Mouse (Mus musculus) kidney, adult 2 months (tissue): ENCODE data around the gene Ttc9b. TPM values are rescaled to one million over a fixed set of nuclear protein-coding genes. Genes with fewer than 3 reads are reported as not detected.

Experiments
- DNase-seq: peaks from one replicate; pipeline ENCODE4 v3.0.0; 2021
- H3K27ac ChIP-seq: fragments of 200-500 bp; 2 replicates; pipeline ENCODE4 v1.5.1; 2012; ENCODE audit warnings: low read depth, low read length, control low read depth, inconsistent platforms; ENCODE audit not compliant: insufficient read depth
- H3K27me3 ChIP-seq: fragments of 200-500 bp; replicated peaks from 2 replicates; pipeline ENCODE4 v1.6.1; 2012; ENCODE audit warnings: mild to moderate bottlenecking, moderate library complexity, low read length, inconsistent platforms; ENCODE audit not compliant: control insufficient read depth, insufficient read depth
- H3K36me3 ChIP-seq: fragments of 200-500 bp; 2 replicates; pipeline ENCODE4 v1.6.1; 2012; ENCODE audit warnings: mild to moderate bottlenecking, moderate library complexity, low read length, inconsistent platforms; ENCODE audit not compliant: control insufficient read depth, insufficient read depth
- H3K4me1 ChIP-seq: fragments of 200-500 bp; 2 replicates; pipeline ENCODE4 v1.6.1; 2011; ENCODE audit warnings: low read length; ENCODE audit not compliant: control insufficient read depth, insufficient read depth
- H3K4me3 ChIP-seq: fragments of 200-500 bp; 2 replicates; pipeline ENCODE4 v1.5.1; 2011; ENCODE audit warnings: mild to moderate bottlenecking, low read depth, low read length, control low read depth; ENCODE audit not compliant: insufficient read depth
- CTCF ChIP-seq: fragments of 200-500 bp; conservative IDR thresholded peaks from 2 replicates; pipeline ENCODE4 v1.5.1; 2011; ENCODE audit warnings: low read depth, mild to moderate bottlenecking, control low read depth, low read length, moderate library complexity, mixed read lengths; ENCODE audit not compliant: insufficient read depth, insufficient read length
- POLR2A ChIP-seq: fragments of 200-500 bp; IDR thresholded peaks from one replicate; pipeline ENCODE4 v1.6.1; 2011; ENCODE audit warnings: low read depth, low read length, control low read depth
- WGBS: fragments of 180-500 bp; shearing (Covaris S2); methylation state at CpG from one replicate; pipeline ENCODE4 v1.1.7; 2018; 5-methylcytosine and 5-hydroxymethylcytosine counted together
- polyA plus RNA-seq: library from polyadenylated mRNA; depleted of rRNA; stranded (reverse); fragments of >200 nt; gene quantifications from 2 replicates; pipeline ENCODE4 v1.2.3, GENCODE M21; 2012

The Ttc9b gene
- polyA plus RNA-seq, 1 experiment: not detected

- 87% methylated on average over 7 of the region's 7 CpGs for WGBS
- Histone ChIP-seq H3K36me3 (no peaks in the 10 kb centered on the region), H3K4me3 (no peak overlapping the region), H3K27me3 (no peaks in the 10 kb centered on the region), H3K27ac (no peak overlapping the region), H3K4me1 (no peaks in the 10 kb centered on the region)
- no peak for TF ChIP-seq POLR2A
- no peak for DNase-seq
These were observed 7.2 kb upstream of the Ttc9b start for GRCm38 (mm10) chr7:27646516-27646915.

- 67% methylated on average over 6 of the region's 6 CpGs for WGBS
- Histone ChIP-seq H3K36me3 (no peaks in the 10 kb centered on the region), H3K27ac (no peak overlapping the region), H3K27me3 (no peaks in the 10 kb centered on the region), H3K4me3 (no peak overlapping the region), H3K4me1 (no peaks in the 10 kb centered on the region)
- TF ChIP-seq CTCF (no peak), POLR2A (no peak)
- no peak for DNase-seq
These were observed 6.3 kb upstream of the Ttc9b start for GRCm38 (mm10) chr7:27647281-27648002.

- H3K27ac ChIP-seq: no peak overlapping the region
- H3K27me3 ChIP-seq: peaks cover 2% of the 10 kb centered on the region; the same call in 1 of the 2 replicates
- no peaks in the 10 kb centered on the region for H3K4me1 ChIP-seq
- TF ChIP-seq POLR2A (no peak), CTCF (no peak)
- H3K36me3 ChIP-seq: no peaks in the 10 kb centered on the region
- H3K4me3 ChIP-seq: no peak overlapping the region
- no peak for DNase-seq
- WGBS: 91% methylated on average over 11 of the region's 11 CpGs
These were observed 4.0 kb upstream of the Ttc9b start for GRCm38 (mm10) chr7:27649723-27650122.

- no peak overlapping the region for H3K4me3 ChIP-seq
- peaks cover 2% of the 10 kb centered on the region; the same call in 1 of the 2 replicates for H3K27me3 ChIP-seq
- H3K27ac ChIP-seq: no peak overlapping the region
- WGBS: 5% methylated on average over 10 of the region's 10 CpGs
- H3K36me3 ChIP-seq: no peaks in the 10 kb centered on the region
- peak; percentile 80 for DNase-seq
- TF ChIP-seq POLR2A (no peak), CTCF (peak; percentile 69)
- H3K4me1 ChIP-seq: no peaks in the 10 kb centered on the region
These were observed 2.8 kb upstream of the Ttc9b start for GRCm38 (mm10) chr7:27650949-27651348.

- H3K4me1 ChIP-seq: no peaks in the 10 kb centered on the region
- H3K27ac ChIP-seq: no peak overlapping the region
- WGBS: 68% methylated on average over 20 of the region's 20 CpGs
- peaks cover 2% of the 10 kb centered on the region; the same call in 1 of the 2 replicates for H3K27me3 ChIP-seq
- H3K36me3 ChIP-seq: no peaks in the 10 kb centered on the region
- peak; percentile 46 for DNase-seq
- TF ChIP-seq POLR2A: no peak
- peak; percentile 59 for TF ChIP-seq CTCF
- no peak overlapping the region for H3K4me3 ChIP-seq
These were observed 1.0 kb downstream of the Ttc9b start for GRCm38 (mm10) chr7:27654607-27655276.

GRCm38 (mm10) chr7:27655545-27655944 lies 1.8 kb downstream of the Ttc9b start:
- peaks cover 2% of the 10 kb centered on the region; the same call in 1 of the 2 replicates for H3K27me3 ChIP-seq
- 32% methylated on average over 11 of the region's 11 CpGs for WGBS
- H3K4me3 ChIP-seq: no peak overlapping the region
- H3K36me3 ChIP-seq: no peaks in the 10 kb centered on the region
- DNase-seq: no peak
- TF ChIP-seq CTCF (no peak), POLR2A (no peak)
- H3K4me1 ChIP-seq: no peaks in the 10 kb centered on the region
- no peak overlapping the region for H3K27ac ChIP-seq

GRCm38 (mm10) chr7:27656600-27656999 lies 2.9 kb downstream of the Ttc9b start:
- 94% methylated on average over 16 of the region's 16 CpGs for WGBS
- Histone ChIP-seq H3K4me1 (no peaks in the 10 kb centered on the region), H3K27me3 (peaks cover 2% of the 10 kb centered on the region; the same call in 1 of the 2 replicates), H3K27ac (no peak overlapping the region), H3K4me3 (no peak overlapping the region), H3K36me3 (no peaks in the 10 kb centered on the region)
- no peak for DNase-seq
- TF ChIP-seq POLR2A (no peak), CTCF (no peak)
